Mouse (Mus musculus) bone marrow, adult 2 months (tissue): Measurements from ENCODE around the gene Trak1.

Experiments
- CTCF ChIP-seq: fragments of 200-500 bp; IDR thresholded peaks from 2 replicates; pipeline ENCODE4 v1.5.1; 2011; ENCODE audit warnings: low read length, control low read depth; ENCODE audit not compliant: control insufficient read depth, insufficient read depth
- POLR2A ChIP-seq: fragments of 200-500 bp; IDR thresholded peaks from 2 replicates; pipeline ENCODE4 v1.6.1; 2011; ENCODE audit warnings: low read depth, mild to moderate bottlenecking, control low read depth, low read length, borderline replicate concordance; ENCODE audit not compliant: control insufficient read depth

DNA sequence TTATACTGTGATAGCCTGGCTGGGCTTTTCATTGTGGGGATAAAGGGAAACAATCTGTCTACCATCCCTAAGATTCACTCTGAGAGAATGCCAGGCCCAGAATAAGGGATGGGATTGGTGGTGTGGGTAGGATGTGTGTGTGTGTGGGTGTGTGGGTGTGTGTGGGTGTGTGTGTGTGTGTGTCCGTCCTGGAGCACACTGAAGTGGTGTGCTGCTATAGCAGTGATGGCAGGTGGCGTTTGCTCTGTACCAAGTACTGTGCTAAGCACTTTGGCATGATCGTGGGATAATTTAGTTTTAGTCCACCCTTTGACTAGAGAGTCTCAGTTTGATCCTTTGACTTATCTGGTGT lies 40.6 kb downstream of the Trak1 start:
- TF ChIP-seq POLR2A = no peak
- TF ChIP-seq CTCF = no peak
